Mouse (Mus musculus) erythroblast, embryonic 14.5 days (primary cell): Measurements from ENCODE around the gene Nav2.

Source experiments
- GATA1 ChIP-seq: IDR thresholded peaks from 2 replicates; pipeline ENCODE4 v1.6.1; 2012; ENCODE audit warnings: low read length, inconsistent platforms, mixed read lengths
- TAL1 ChIP-seq: IDR thresholded peaks from 3 replicates; pipeline ENCODE4 v1.6.1; 2012; ENCODE audit warnings: low read length, inconsistent platforms, mixed read lengths

- TF ChIP-seq GATA1 (no peak), TAL1 (no peak)
Observed at GRCm38 (mm10) chr7:49415131-49415530, 506.6 kb downstream of the Nav2 start.
